8 mouse cellular contexts compared by ENCODE assay signal in genomic region chr3:142394796-142395508, GRCm38 (mm10). TPM values are rescaled to one million over a fixed set of nuclear protein-coding genes. Genes with fewer than 3 reads are reported as not detected.
DNase-seq lines count a peak whose midpoint lies in the region; ATAC-seq and TF ChIP-seq lines count a peak whose summit lies in the region.

No protein-coding gene starts in this region.

- H3K27ac ChIP-seq in embryonic facial prominence, embryonic 12.5 days = peak overlapping the region; percentile 65; the same call in 1 of the 2 replicates
- H3K27ac ChIP-seq in liver, embryonic 12.5 days = peak overlapping the region; percentile 89
- H3K27ac ChIP-seq in stomach, embryonic 14.5 days (ENCODE audit: low read length) = peak overlapping the region; percentile 91

- peak overlapping the region; percentile 64 for H3ac ChIP-seq in myocyte (ENCODE audit: control insufficient read depth, insufficient read length)

- TF ChIP-seq POLR2A in myocyte (IDR thresholded peaks at IDR 0.05; ENCODE audit: insufficient read length, low read depth) = peak; percentile 52

- no peaks in the 10 kb centered on the region for H3K4me1 ChIP-seq in embryonic facial prominence, embryonic 12.5 days
- H3K4me1 ChIP-seq in liver, embryonic 12.5 days = peaks cover 17% of the 10 kb centered on the region
- H3K4me1 ChIP-seq in stomach, embryonic 14.5 days (ENCODE audit: control insufficient read depth, insufficient read depth, low read length) = no peaks in the 10 kb centered on the region; the same call in 1 of the 2 replicates

- H3K36me3 ChIP-seq in embryonic facial prominence, embryonic 12.5 days = no peaks in the 10 kb centered on the region
- H3K36me3 ChIP-seq in liver, embryonic 12.5 days = peaks cover 16% of the 10 kb centered on the region
- peaks cover 14% of the 10 kb centered on the region for H3K36me3 ChIP-seq in myocyte (ENCODE audit: control insufficient read depth, insufficient read depth)
- no peaks in the 10 kb centered on the region; the same call in 1 of the 2 replicates for H3K36me3 ChIP-seq in stomach, embryonic 14.5 days (ENCODE audit: control insufficient read depth, insufficient read depth, low read length)

- no peak; the same call in 1 of the 2 replicates for ATAC-seq in embryonic facial prominence, embryonic 12.5 days (ENCODE audit: insufficient number of reproducible peaks, insufficient read depth, low FRiP score, low TSS enrichment)
- ATAC-seq in liver, embryonic 12.5 days = peak; percentile 81
- peak; percentile 73 for ATAC-seq in stomach, embryonic 14.5 days (ENCODE audit: insufficient number of reproducible peaks, insufficient read depth, low FRiP score, low read depth)

- under 1% methylated on average over 53 of the region's 64 CpGs for WGBS in embryonic facial prominence, embryonic 12.5 days
- WGBS in liver, embryonic 12.5 days (ENCODE audit: insufficient replicate concordance) = under 1% methylated on average over 57 of the region's 64 CpGs
- under 1% methylated on average over 55 of the region's 64 CpGs for WGBS in stomach, embryonic 14.5 days

- peaks cover 47% of the 10 kb centered on the region for H3K79me2 ChIP-seq in myocyte (ENCODE audit: control insufficient read depth, insufficient read depth)

- 0 out of 2 replicates have a peak, but pooled peaks cover 4% of the 10 kb centered on the region for H3K27me3 ChIP-seq in embryonic facial prominence, embryonic 12.5 days
- no peaks in the 10 kb centered on the region for H3K27me3 ChIP-seq in liver, embryonic 12.5 days (replicated peaks)
- no peaks in the 10 kb centered on the region for H3K27me3 ChIP-seq in myocyte (ENCODE audit: control insufficient read depth, insufficient read depth, insufficient read length)
- no peaks in the 10 kb centered on the region for H3K27me3 ChIP-seq in stomach, embryonic 14.5 days (ENCODE audit: control insufficient read depth, insufficient read depth, low read length)

- peak overlapping the region; percentile 77 for H3K4me3 ChIP-seq in embryonic facial prominence, embryonic 12.5 days
- peak overlapping the region; percentile 80 for H3K4me3 ChIP-seq in liver, embryonic 12.5 days
- H3K4me3 ChIP-seq in myocyte = peak overlapping the region; percentile 60
- H3K4me3 ChIP-seq in stomach, embryonic 14.5 days (ENCODE audit: low read depth, low read length) = peak overlapping the region; percentile 74

- DNase-seq in layer of hippocampus, adult 11-12 months (ENCODE audit: low spot score) = peak; percentile 25
- DNase-seq in layer of hippocampus, adult 8-10 months (ENCODE audit: low spot score in 2 of 2) = no peak
- DNase-seq in heart, adult 8-10 months (ENCODE audit: low spot score) = peak; percentile 92
- DNase-seq in kidney, adult 8-10 months = peak; percentile 77 to 85

- no peaks in the 10 kb centered on the region for H3K9me3 ChIP-seq in embryonic facial prominence, embryonic 12.5 days
- no peaks in the 10 kb centered on the region for H3K9me3 ChIP-seq in liver, embryonic 12.5 days (replicated peaks)
- no peaks in the 10 kb centered on the region for H3K9me3 ChIP-seq in stomach, embryonic 14.5 days (ENCODE audit: control insufficient read depth, low read depth, low read length)

- H3K4me2 ChIP-seq in embryonic facial prominence, embryonic 12.5 days (replicated peaks) = peak overlapping the region; percentile 82
- peak overlapping the region; percentile 94 for H3K4me2 ChIP-seq in liver, embryonic 12.5 days
- peak overlapping the region; percentile 83 for H3K4me2 ChIP-seq in myocyte (ENCODE audit: low read depth)
- H3K4me2 ChIP-seq in stomach, embryonic 14.5 days (replicated peaks; ENCODE audit: low read depth, low read length) = peak overlapping the region; percentile 52

- peak overlapping the region; percentile 67 for H3K9ac ChIP-seq in embryonic facial prominence, embryonic 12.5 days
- peak overlapping the region; percentile 87 for H3K9ac ChIP-seq in liver, embryonic 12.5 days
- peak overlapping the region; percentile 67 for H3K9ac ChIP-seq in stomach, embryonic 14.5 days (replicated peaks; ENCODE audit: low read depth, low read length)

TF ChIP-seq in myocyte, 11 proteins besides CTCF, POLR2A, EP300 and RAD21:
- TF ChIP-seq SRF (IDR thresholded peaks at IDR 0.05; ENCODE audit: control insufficient read depth, insufficient read length, low read depth) (peak; percentile 99), POLR2AphosphoS2 (IDR thresholded peaks at IDR 0.05; ENCODE audit: insufficient read length, low read depth) (peak; percentile 37), CEBPB (IDR thresholded peaks at IDR 0.05; ENCODE audit: insufficient read depth, poor library complexity, severe bottlenecking) (no peak)
TF ChIP-seq in myocyte: peak in this region for 2.

RNA-seq across cellular contexts. Expression of gene Pdlim5, which starts 0.5 kb away (rescaled TPM):
- 10 to 100 TPM; 26.5 to 29.5 (median 28.1) TPM for total RNA-seq in layer of hippocampus, adult 8-10 months (2022)
- polyA plus RNA-seq in embryonic facial prominence, embryonic 12.5 days (2016; fragmentation: Nextera tagmentation; extraction: Ambion mirVana) = 15.1 and 16.2 TPM in 2 replicates
- 100 to 1,000 TPM; 698 to 745 (median 734) TPM for total RNA-seq in heart, adult 8-10 months (2022)
- 15.6 and 16.8 TPM in 2 replicates for polyA plus RNA-seq in liver, embryonic 12.5 days (2016; fragmentation: Nextera tagmentation; extraction: Ambion mirVana)
- 63.4 TPM for polyA plus RNA-seq in myocyte (2012; fragmentation: generic; extraction: Trizol)
- polyA plus RNA-seq in stomach, embryonic 14.5 days (2014; fragmentation: Nextera tagmentation; extraction: Ambion mirVana) = 49.6 and 51.1 TPM in 2 replicates

Comparison
In these comparisons a context has a peak if more than half of its experiments do, and no peak if none do; other contexts are left out.
1. DNase-seq: peak in layer of hippocampus, adult 11-12 months (single experiment), heart, adult 8-10 months (single experiment) and kidney, adult 8-10 months (2 of 2); none in layer of hippocampus, adult 8-10 months (0 of 2).
2. Peak in every context shown above with its lines, with median percentiles within 50 percentile points of each other: H3K27ac ChIP-seq, H3K4me2 ChIP-seq, H3K4me3 ChIP-seq and H3K9ac ChIP-seq.